Mouse (Mus musculus) kidney, adult 2 months (tissue): ENCODE data around the gene Ahrr.

Source experiments
- CTCF ChIP-seq: fragments of 200-500 bp; conservative IDR thresholded peaks from 2 replicates; pipeline ENCODE4 v1.5.1; 2011; ENCODE audit warnings: low read depth, mild to moderate bottlenecking, control low read depth, low read length, moderate library complexity, mixed read lengths; ENCODE audit not compliant: insufficient read depth, insufficient read length
- POLR2A ChIP-seq: fragments of 200-500 bp; IDR thresholded peaks from one replicate; pipeline ENCODE4 v1.6.1; 2011; ENCODE audit warnings: low read depth, low read length, control low read depth

GRCm38 (mm10) chr13:74301607-74301984, 9.5 kb upstream of the Ahrr start:
- TF ChIP-seq CTCF (no peak), POLR2A (no peak)
